Mouse (Mus musculus) neural tube, embryonic 15.5 days (tissue): Measurements from ENCODE around the gene Plin3. TPM values are rescaled to one million over a fixed set of nuclear protein-coding genes. Genes with fewer than 3 reads are reported as not detected.

Experiments
- ATAC-seq: fragments of 200-750 bp; cut with Nextera tagmentation; 2 replicates; pipeline ENCODE4 v1.8.0; 2017; ENCODE audit warnings: mild to moderate bottlenecking, moderate TSS enrichment, moderate library complexity; ENCODE audit not compliant: low FRiP score
- H3K27ac ChIP-seq: fragments of 300-500 bp; sonication (generic); replicated peaks from 2 replicates; pipeline ENCODE4 v1.5.1; 2015; ENCODE audit warnings: mild to moderate bottlenecking, inconsistent platforms
- H3K27me3 ChIP-seq: fragments of 300-500 bp; sonication (generic); replicated peaks from 2 replicates; pipeline ENCODE4 v1.6.1; 2015; ENCODE audit warnings: inconsistent platforms
- H3K36me3 ChIP-seq: fragments of 300-500 bp; sonication (generic); 2 replicates; pipeline ENCODE4 v1.6.1; 2015; ENCODE audit warnings: inconsistent platforms
- H3K4me1 ChIP-seq: fragments of 300-500 bp; sonication (generic); 2 replicates; pipeline ENCODE4 v1.6.1; 2015; ENCODE audit warnings: inconsistent platforms
- H3K4me2 ChIP-seq: fragments of 300-500 bp; sonication (generic); 2 replicates; pipeline ENCODE4 v1.6.1; 2015; ENCODE audit warnings: inconsistent platforms, mild to moderate bottlenecking, moderate library complexity
- H3K4me3 ChIP-seq: fragments of 300-500 bp; sonication (generic); replicated peaks from 2 replicates; pipeline ENCODE4 v1.5.1; 2015; ENCODE audit warnings: mild to moderate bottlenecking, inconsistent platforms
- H3K9ac ChIP-seq: fragments of 300-500 bp; sonication (generic); replicated peaks from 2 replicates; pipeline ENCODE4 v1.6.1; 2015; ENCODE audit warnings: mild to moderate bottlenecking, inconsistent platforms
- H3K9me3 ChIP-seq: fragments of 300-500 bp; sonication (generic); replicated peaks from 2 replicates; pipeline ENCODE4 v1.6.1; 2016; ENCODE audit warnings: inconsistent platforms
- whole genome bisulfite sequencing: fragments of 180-500 bp; shearing (Covaris S2); methylation state at CpG from one replicate; pipeline ENCODE4 v1.1.7; 2015; ENCODE audit warnings: mixed read lengths; 5-methylcytosine and 5-hydroxymethylcytosine counted together
- polyA plus RNA-seq: library from polyadenylated mRNA; unstranded; fragments of >200 nt; fragmentation: Nextera tagmentation; extraction: Ambion mirVana; gene quantifications from 2 replicates; pipeline ENCODE4 v1.2.1, GENCODE M21; 2015

Gene Plin3
- polyA plus RNA-seq, 1 experiment from 2014 or later, result 13.2 TPM

GRCm38 (mm10) chr17:56282802-56283201 is 9.9 kb downstream of the Plin3 start:
- 79% methylated on average over 4 of the region's 4 CpGs for WGBS
- Histone ChIP-seq H3K36me3 (no peaks in the 10 kb centered on the region), H3K27me3 (no peaks in the 10 kb centered on the region), H3K4me3 (no peak overlapping the region), H3K27ac (no peak overlapping the region), H3K4me2 (no peak overlapping the region), H3K4me1 (peaks cover 3% of the 10 kb centered on the region), H3K9ac (no peak overlapping the region), H3K9me3 (no peaks in the 10 kb centered on the region)
- ATAC-seq, result no peak

DNA sequence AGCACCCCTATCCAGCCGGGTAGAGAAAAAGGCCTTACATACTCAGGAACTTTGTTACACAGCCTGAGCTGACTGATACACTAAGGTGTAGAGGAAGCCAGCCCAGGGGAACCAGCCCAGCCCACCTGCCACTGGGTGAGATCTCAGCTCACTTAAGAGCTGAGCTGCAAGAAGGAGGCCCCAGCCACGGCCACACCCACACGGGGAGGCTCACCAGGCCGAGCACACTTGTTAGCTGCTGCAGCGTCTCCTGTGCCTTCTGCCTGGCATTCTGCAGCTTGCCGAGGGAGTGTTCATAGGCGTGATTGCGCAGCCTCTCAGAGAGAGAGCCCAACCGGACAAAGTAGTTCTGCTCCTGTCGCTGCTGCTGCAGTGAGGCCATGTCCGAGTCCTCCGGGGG is 11.5 kb downstream of the Plin3 start:
- Histone ChIP-seq H3K36me3 (no peaks in the 10 kb centered on the region), H3K9ac (no peak overlapping the region), H3K4me3 (no peak overlapping the region), H3K27me3 (no peaks in the 10 kb centered on the region), H3K9me3 (no peaks in the 10 kb centered on the region), H3K4me1 (peaks cover 15% of the 10 kb centered on the region), H3K4me2 (no peak overlapping the region), H3K27ac (no peak overlapping the region)
- ATAC-seq, result no peak
- WGBS, result 88% methylated on average over 12 of the region's 12 CpGs

DNA sequence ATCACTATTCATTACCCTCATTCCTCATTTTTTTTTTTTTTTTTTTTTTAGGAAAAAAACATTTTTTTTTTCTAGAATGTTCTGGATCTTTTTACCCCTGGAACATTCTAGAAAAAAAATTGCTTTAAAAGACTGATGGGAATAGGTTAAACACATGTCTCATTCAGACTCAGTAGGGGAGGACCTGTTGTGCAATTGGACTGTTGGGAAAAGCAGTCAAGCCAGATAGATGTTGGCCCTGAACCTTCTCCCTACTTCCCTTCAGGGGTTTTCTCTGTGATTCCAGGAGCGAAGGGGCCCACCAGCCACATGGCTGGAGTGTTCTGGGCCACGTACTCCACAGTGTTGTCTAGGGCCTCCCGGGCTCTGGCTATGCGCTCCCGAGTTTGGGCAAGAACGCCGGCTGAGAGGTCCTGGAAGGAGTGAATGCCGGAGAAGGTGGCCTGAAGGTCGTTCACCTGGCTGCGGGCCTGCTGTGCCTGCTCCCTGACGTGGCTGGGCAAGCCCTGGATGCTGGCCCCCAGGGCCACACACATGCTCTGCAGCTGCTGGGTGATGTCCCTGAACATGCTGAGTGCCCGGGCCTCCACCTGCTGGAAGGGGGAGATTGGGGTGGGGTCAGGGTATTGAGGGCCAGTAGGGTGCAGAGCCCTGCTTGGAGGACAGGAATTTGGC is 13.1 kb downstream of the Plin3 start:
- H3K4me3 ChIP-seq, result no peak overlapping the region
- no peak for ATAC-seq
- WGBS, result 97% methylated on average over 12 of the region's 12 CpGs
- H3K9ac ChIP-seq, result no peak overlapping the region
- H3K4me2 ChIP-seq, result no peak overlapping the region
- no peaks in the 10 kb centered on the region for H3K36me3 ChIP-seq
- H3K4me1 ChIP-seq, result peaks cover 18% of the 10 kb centered on the region
- H3K27me3 ChIP-seq, result no peaks in the 10 kb centered on the region
- no peaks in the 10 kb centered on the region for H3K9me3 ChIP-seq
- H3K27ac ChIP-seq, result no peak overlapping the region

DNA sequence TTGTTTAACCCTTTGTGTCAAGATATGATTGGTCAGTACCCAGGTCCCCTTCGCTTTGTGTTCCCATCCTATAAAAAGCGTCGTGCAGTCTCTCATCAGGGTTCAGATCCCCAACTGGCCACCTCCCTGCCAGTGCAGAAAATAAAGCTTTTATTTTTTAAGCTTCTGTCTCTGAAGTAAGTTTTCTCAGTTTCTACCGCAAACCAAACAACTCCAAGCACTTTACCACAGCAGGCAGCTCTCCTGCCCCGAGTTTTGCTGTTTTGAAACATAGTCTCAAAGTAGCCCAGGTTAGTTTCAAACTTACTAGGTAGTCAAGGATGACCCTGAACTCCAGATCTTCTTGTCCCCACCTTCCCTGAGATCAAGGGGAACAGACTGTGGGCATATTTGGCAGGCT is 14.3 kb downstream of the Plin3 start:
- no peak for ATAC-seq
- H3K36me3 ChIP-seq, result no peaks in the 10 kb centered on the region
- H3K9me3 ChIP-seq, result no peaks in the 10 kb centered on the region
- H3K4me1 ChIP-seq, result peaks cover 20% of the 10 kb centered on the region
- H3K9ac ChIP-seq, result no peak overlapping the region
- WGBS, result 89% methylated on average over 5 of the region's 5 CpGs
- H3K4me2 ChIP-seq, result no peak overlapping the region
- no peak overlapping the region for H3K27ac ChIP-seq
- H3K4me3 ChIP-seq, result no peak overlapping the region
- H3K27me3 ChIP-seq, result no peaks in the 10 kb centered on the region

DNA sequence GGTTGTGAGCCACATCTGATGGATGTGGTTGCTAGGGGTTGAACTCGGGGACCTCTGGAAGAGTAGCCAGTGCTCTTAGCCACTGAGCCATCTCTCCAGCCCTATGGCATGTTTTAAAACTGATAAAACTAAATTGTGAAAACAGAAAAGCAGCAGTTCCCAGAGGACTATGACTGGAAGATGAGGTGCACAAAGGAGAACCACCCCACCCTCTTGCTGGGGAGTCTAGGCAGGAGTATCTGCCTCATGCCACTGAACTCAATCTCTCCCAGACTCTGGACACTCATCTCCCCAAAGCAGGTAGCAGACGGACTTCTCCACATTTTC is 15.1 kb downstream of the Plin3 start:
- no peak overlapping the region for H3K4me3 ChIP-seq
- no peaks in the 10 kb centered on the region for H3K9me3 ChIP-seq
- no peak for ATAC-seq
- no peak overlapping the region for H3K9ac ChIP-seq
- peak overlapping the region; percentile 74 for H3K27ac ChIP-seq
- peaks cover 22% of the 10 kb centered on the region for H3K4me1 ChIP-seq
- H3K27me3 ChIP-seq, result no peaks in the 10 kb centered on the region
- WGBS, result 50% methylated on average over 2 of the region's 2 CpGs
- H3K36me3 ChIP-seq, result no peaks in the 10 kb centered on the region
- peak overlapping the region; percentile 77 for H3K4me2 ChIP-seq

- peak within 1 kb of the TSS; percentile 74 for H3K27ac ChIP-seq
- no peaks in the 10 kb centered on the region for H3K27me3 ChIP-seq
- peak within 1 kb of the TSS; percentile 46 for H3K4me3 ChIP-seq
- ATAC-seq, result peak; percentile 62
- H3K36me3 ChIP-seq, result no peaks in the 10 kb centered on the region
- WGBS, result 9% methylated on average over 19 of the region's 21 CpGs
- H3K4me2 ChIP-seq, result peak within 1 kb of the TSS; percentile 77
- H3K9ac ChIP-seq, result peak within 1 kb of the TSS; percentile 59
- H3K4me1 ChIP-seq, result peaks cover 22% of the 10 kb centered on the region
- no peaks in the 10 kb centered on the region for H3K9me3 ChIP-seq
Measured at GRCm38 (mm10) chr17:56276643-56277566, 15.8 kb downstream of the Plin3 start, which contains the start of gene Ticam1. TSS of gene Ticam1 (minus strand) at chr17:56276786.

GRCm38 (mm10) chr17:56275842-56276480 is 16.7 kb downstream of the Plin3 start:
- ATAC-seq, result 0 out of 2 replicates have a peak, but pooled peaks have one; percentile 13
- Histone ChIP-seq H3K36me3 (no peaks in the 10 kb centered on the region), H3K9ac (peak overlapping the region; percentile 59), H3K27ac (peak overlapping the region; percentile 65), H3K9me3 (no peaks in the 10 kb centered on the region), H3K27me3 (no peaks in the 10 kb centered on the region), H3K4me1 (peaks cover 22% of the 10 kb centered on the region), H3K4me3 (peak overlapping the region; percentile 46), H3K4me2 (peak overlapping the region; percentile 77)
- WGBS, result 33% methylated on average over 5 of the region's 5 CpGs

- no peak overlapping the region for H3K4me3 ChIP-seq
- no peak overlapping the region for H3K9ac ChIP-seq
- no peaks in the 10 kb centered on the region for H3K36me3 ChIP-seq
- no peaks in the 10 kb centered on the region for H3K9me3 ChIP-seq
- no peak overlapping the region for H3K27ac ChIP-seq
- H3K4me2 ChIP-seq, result no peak overlapping the region
- ATAC-seq, result no peak
- 90% methylated on average over 5 of the region's 5 CpGs for WGBS
- peaks cover 31% of the 10 kb centered on the region for H3K4me1 ChIP-seq
- no peaks in the 10 kb centered on the region for H3K27me3 ChIP-seq
Measured at GRCm38 (mm10) chr17:56273986-56274385, 18.7 kb downstream of the Plin3 start.

DNA sequence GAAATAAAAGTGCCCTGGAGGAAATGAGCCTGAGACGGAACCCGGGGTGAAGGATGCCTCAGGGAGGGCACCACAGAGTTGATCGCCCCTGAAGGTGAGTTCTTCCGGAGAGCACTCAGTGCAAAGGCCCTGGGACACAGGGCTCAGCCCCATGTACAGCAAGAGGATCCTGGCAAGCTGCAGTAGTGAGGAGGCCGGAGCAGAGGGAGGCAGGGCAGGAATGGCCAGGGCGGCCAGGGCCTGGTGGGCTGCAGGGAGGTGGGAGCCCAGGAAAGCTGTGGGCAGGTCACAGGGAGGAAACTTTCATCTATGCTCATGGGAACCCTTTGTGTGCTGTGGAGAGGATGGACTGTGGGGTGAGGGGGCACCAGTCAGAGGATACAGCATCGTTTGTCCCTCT is 19.2 kb downstream of the Plin3 start:
- Histone ChIP-seq H3K36me3 (no peaks in the 10 kb centered on the region), H3K4me3 (no peak overlapping the region), H3K27ac (no peak overlapping the region), H3K27me3 (no peaks in the 10 kb centered on the region), H3K9ac (no peak overlapping the region), H3K9me3 (no peaks in the 10 kb centered on the region), H3K4me2 (no peak overlapping the region), H3K4me1 (peaks cover 35% of the 10 kb centered on the region)
- ATAC-seq, result no peak
- 85% methylated on average over 7 of the region's 7 CpGs for WGBS

DNA sequence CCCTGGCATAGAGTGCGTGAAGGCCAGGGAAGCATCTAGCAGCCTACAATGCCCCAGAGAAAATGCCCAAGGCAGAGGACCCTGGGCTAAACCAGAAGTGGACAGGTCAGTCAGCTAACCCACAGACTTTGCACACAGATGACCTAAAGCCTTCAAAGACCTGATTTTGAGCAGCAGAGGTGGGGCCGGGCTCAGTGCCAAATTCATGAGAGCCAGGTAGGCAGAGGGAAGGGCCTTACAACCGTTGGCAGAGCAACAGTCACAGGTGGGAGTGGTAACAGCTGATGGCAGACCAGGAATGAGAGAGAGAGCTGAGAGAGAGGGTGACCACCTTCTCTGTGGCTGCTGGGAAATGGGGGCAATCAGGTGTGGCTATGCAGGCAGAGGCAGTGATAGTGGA is 20.0 kb downstream of the Plin3 start:
- Histone ChIP-seq H3K9me3 (no peaks in the 10 kb centered on the region), H3K4me1 (peaks cover 34% of the 10 kb centered on the region), H3K4me3 (no peak overlapping the region), H3K27ac (no peak overlapping the region), H3K27me3 (no peaks in the 10 kb centered on the region), H3K9ac (no peak overlapping the region), H3K4me2 (no peak overlapping the region), H3K36me3 (no peaks in the 10 kb centered on the region)
- ATAC-seq, result no peak
- WGBS, result 77% methylated on average over 3 of the region's 3 CpGs

DNA sequence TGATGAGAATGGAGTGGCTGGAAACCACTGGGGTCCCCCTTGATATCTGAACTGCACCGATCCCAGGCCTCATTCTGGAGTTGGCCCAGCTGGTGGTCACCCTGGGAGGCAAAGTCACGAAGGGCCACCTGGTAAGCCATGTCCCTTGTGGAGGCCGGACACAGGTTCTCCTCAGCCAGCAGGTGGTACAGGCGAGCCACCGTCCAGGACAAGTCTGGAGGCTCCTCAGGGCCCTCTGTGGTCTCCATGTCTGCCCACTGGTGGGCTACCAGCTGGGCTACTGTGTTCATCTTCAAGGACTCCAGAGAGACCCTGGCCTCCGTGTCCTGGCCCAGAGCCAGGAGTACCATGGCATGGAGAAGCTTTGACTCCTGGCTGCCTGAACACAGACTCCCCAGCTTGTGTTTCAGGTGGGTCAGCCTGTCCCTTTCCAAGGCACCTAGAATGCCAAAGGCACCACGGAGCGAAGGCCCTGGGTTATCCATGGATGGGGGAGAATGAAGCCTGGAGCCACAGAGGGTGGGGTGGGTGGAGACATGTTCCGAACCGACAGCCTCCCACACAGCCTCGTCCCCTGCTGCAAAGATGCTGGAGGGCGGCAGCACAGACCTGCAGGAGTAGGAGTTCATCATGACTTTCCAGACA is 20.9 kb downstream of the Plin3 start:
- Histone ChIP-seq H3K4me2 (no peak overlapping the region), H3K9ac (no peak overlapping the region), H3K27me3 (no peaks in the 10 kb centered on the region), H3K4me3 (no peak overlapping the region), H3K4me1 (peaks cover 25% of the 10 kb centered on the region), H3K27ac (no peak overlapping the region), H3K36me3 (no peaks in the 10 kb centered on the region), H3K9me3 (no peaks in the 10 kb centered on the region)
- 91% methylated on average over 12 of the region's 12 CpGs for WGBS
- ATAC-seq, result no peak
